Comparison of ENCODE assay signal across 15 mouse cellular contexts in genomic region chr3:86075593-86075992, GRCm38 (mm10).
DNase-seq lines count a peak whose midpoint lies in the region; ATAC-seq and TF ChIP-seq lines count a peak whose summit lies in the region.
"Had no signal": no experiment of that assay in that cellular context is flagged by ENCODE, and none has a peak within 500 bp of the region (broad histone marks: within the 10 kb centered on the region; RNA-seq: fewer than 3 reads in every experiment).

No protein-coding gene starts in this region.

- H3K9ac ChIP-seq in liver, postnatal 0 days (replicated peaks): no peak overlapping the region
- H3K9ac ChIP-seq: lung, embryonic 15.5 days had no signal

- peak; percentile 40 for TF ChIP-seq CTCF in liver, postnatal 0 days (IDR thresholded peaks at IDR 0.05; ENCODE audit: low read depth)

- peaks cover 6% of the 10 kb centered on the region; the same call in 1 of the 2 replicates for H3K4me1 ChIP-seq in heart, embryonic 10.5 days
- H3K4me1 ChIP-seq in liver, postnatal 0 days (ENCODE audit: insufficient read depth): peaks cover 3% of the 10 kb centered on the region; the same call in 1 of the 2 replicates
- H3K4me1 ChIP-seq: lung, embryonic 15.5 days had no signal

- 85% methylated on average over 5 of the region's 5 CpGs for WGBS in heart, embryonic 10.5 days
- WGBS in liver, postnatal 0 days (ENCODE audit: insufficient replicate concordance): 88% methylated on average over 5 of the region's 5 CpGs

- no peak overlapping the region for H3K4me2 ChIP-seq in liver, postnatal 0 days (ENCODE audit: low read depth, low read length)
- H3K4me2 ChIP-seq: lung, embryonic 15.5 days; midbrain, embryonic 11.5 days had no signal

- DNase-seq in heart, embryonic 10.5 days (ENCODE audit: low spot score): peak; percentile 63
- no peak for DNase-seq in heart, adult 8-10 months (ENCODE audit: low spot score)
- no peak for DNase-seq in liver, postnatal 0 days
- DNase-seq in liver (no peak), ES-CJ7 (ENCODE audit: low read depth, low spot score) (peak; percentile 12)
- DNase-seq in lung, postnatal 36 days: peak; percentile 9
- DNase-seq in thymus, postnatal 14 days: no peak
- DNase-seq: adrenal gland, adult 2 months; cerebellum, adult 9-10 months; heart, postnatal 10 days; kidney, postnatal 14 days; right cerebral cortex, postnatal 4 days; thymus, postnatal 4 days had no signal

- H3K4me3 ChIP-seq in heart, embryonic 10.5 days: no peak overlapping the region
- no peak overlapping the region for H3K4me3 ChIP-seq in liver, postnatal 0 days (ENCODE audit: low read depth, low read length)
- H3K4me3 ChIP-seq: lung, embryonic 15.5 days had no signal

- no peaks in the 10 kb centered on the region for H3K9me3 ChIP-seq in heart, embryonic 10.5 days
- no peaks in the 10 kb centered on the region for H3K9me3 ChIP-seq in liver, postnatal 0 days (ENCODE audit: low read length)
- H3K9me3 ChIP-seq: lung, embryonic 15.5 days had no signal

- no peak for TF ChIP-seq EP300 in liver, postnatal 0 days (IDR thresholded peaks at IDR 0.05; ENCODE audit: low read depth)

- H3K36me3 ChIP-seq in heart, embryonic 10.5 days: no peaks in the 10 kb centered on the region
- no peaks in the 10 kb centered on the region for H3K36me3 ChIP-seq in liver, postnatal 0 days (replicated peaks; ENCODE audit: insufficient read depth, low read length)
- H3K36me3 ChIP-seq: lung, embryonic 15.5 days had no signal

- ATAC-seq in liver, postnatal 0 days: no peak

- no peaks in the 10 kb centered on the region for H3K27me3 ChIP-seq in heart, embryonic 10.5 days (ENCODE audit: insufficient read depth, poor library complexity, severe bottlenecking)
- H3K27me3 ChIP-seq in liver, postnatal 0 days (ENCODE audit: insufficient read depth, low read length): no peaks in the 10 kb centered on the region
- H3K27me3 ChIP-seq: lung, embryonic 15.5 days had no signal

- H3K27ac ChIP-seq in heart, embryonic 10.5 days: no peak overlapping the region
- H3K27ac ChIP-seq in liver, postnatal 0 days (ENCODE audit: low read depth): no peak overlapping the region
- H3K27ac ChIP-seq: lung, embryonic 15.5 days had no signal

Comparison
In these comparisons a context has a peak if more than half of its experiments do, and no peak if none do; other contexts are left out.
1. DNase-seq: peak in heart, embryonic 10.5 days (single experiment), ES-CJ7 (single experiment) and lung, postnatal 36 days (single experiment); none in heart, adult 8-10 months (single experiment), liver, postnatal 0 days (single experiment), liver (single experiment) and thymus, postnatal 14 days (single experiment).